Mouse (Mus musculus): Measurements from ENCODE around the gene Pon3. TPM values are rescaled to one million over a fixed set of nuclear protein-coding genes. Genes with fewer than 3 reads are reported as not detected.
"Not testable (repeated sequence)": the region's sequence is repeated elsewhere in the genome, so short reads cannot be mapped to it uniquely, and the experiment has no call there.

Pon3 gene
- total RNA-seq, 2 experiments from 2014 or later: 2.2 to 2.4 TPM

DNA sequence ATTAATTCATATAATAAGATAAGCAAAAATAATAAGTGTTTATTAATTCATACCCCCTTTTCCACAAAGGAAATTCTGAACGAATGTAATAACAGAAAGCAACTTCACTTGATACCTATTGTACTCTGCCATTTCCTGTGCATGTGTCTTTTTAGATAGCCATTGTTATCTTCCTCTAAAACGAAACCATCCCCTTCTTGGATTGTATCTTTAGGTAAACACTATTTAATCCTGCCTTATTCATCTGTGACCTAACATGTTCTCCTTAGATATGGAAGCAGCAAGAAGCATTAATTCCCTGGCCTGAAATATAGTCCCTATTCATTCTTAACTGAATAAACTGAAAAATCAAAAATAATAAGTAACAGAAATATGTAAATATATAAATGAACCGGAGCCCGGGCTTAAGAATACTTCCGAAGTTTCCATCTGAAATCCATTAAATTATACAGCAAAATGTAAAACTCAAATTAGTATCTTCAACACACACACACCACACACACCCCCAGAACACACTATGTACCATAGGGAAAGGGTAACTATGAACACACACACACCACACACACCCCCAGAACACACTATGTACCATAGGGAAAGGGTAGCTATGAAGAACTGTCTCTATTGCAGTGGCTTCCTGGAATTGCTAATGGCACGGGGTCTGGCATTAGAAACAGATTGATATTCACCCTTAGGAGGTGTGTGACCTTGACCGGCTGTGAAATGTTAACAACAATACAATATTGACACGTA, 7.3 kb upstream of the Pon3 start:
- no peak for DNase-seq (ENCODE audit: extremely low spot score in 1 of 2, low spot score in 2 of 2)
- intact Hi-C loops (cut with DNase I): no loop called here

DNA sequence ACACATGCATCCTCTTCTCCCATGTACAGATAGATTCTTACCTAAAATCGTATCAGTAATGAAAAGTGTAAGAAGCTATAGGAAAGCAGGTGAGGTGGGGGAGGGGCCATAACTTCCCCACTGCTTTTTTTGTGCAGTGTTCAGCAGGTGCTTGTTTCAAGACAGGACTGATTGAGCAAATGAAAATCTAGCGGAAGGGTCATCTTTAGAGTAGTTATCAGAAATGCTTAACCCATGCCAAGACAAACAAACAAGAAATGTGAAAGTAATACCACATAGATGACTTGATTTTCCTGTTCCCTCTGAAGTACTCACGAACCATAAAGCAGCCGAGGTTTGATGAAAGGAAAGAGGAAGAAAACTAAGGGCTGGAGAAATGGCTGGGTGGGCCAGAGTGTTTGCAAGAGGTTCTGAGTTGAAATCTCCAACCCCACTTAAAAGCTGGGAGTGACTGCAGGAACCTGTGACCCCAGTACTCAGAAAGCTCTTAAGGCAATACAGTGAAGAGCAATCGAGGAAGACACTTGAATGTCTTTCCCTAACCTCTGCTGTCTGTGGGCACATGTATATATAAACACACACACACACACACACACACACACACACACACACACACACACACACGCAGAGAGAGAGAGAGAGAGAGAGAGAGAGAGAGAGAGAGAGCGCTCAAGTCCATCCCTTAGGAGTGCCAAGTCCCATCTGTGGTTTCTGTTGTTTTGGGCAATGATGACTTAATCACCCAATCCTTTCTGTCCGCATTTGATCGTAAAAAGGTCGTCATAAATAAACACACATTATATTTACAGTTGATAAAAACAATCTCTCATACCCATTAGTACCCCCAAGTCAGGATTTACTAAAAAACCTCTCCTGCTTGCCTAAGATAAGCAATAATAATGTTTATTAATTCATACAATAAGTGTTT, 6.5 kb upstream of the Pon3 start:
- intact Hi-C loops (cut with DNase I): no loop called here
- DNase-seq (ENCODE audit: extremely low spot score in 1 of 2, low spot score in 2 of 2): no peak

DNA sequence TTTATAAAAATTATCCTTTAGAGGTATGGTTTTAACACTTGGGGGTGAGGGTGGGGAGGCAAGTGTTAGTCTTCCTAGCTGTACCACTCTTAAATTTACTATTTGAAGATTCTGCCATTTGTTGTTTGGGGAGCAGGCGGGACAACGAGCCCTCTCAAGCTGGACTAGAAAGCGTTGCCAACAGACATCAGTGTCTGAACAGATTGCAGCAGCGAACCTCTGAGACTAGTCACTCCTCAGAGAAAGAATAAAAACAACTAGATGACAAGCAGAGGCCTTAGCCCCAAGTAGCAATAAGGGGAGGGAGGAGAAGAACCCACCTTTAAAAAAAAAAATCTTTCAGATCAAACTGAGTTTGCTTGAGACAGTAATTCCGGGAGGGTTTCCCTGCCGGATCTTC, 795 bp downstream of the Pon3 start:
- intact Hi-C loops (cut with DNase I): no loop called here
- DNase-seq (ENCODE audit: extremely low spot score in 1 of 2, low spot score in 2 of 2): no peak

DNA sequence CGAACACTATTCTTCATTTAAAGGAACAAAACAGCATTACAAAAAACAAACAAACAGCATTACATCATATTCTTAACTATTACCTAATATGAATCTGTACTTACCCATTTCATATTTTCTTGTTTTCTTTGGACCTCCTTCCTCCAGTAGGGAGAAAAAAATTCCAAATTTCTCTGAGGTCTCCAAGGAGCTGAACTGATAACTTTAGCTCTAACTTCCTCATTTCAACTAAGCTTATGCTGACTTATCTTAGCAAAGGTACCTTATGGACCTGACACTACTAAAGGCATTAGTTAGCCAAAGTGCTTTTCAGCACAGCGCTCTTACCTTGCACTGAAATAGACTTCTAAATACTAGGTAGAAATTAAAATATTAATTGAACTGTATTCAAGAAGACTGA, 1.2 kb downstream of the Pon3 start:
- intact Hi-C loops (cut with DNase I): no loop called here
- DNase-seq (ENCODE audit: extremely low spot score in 1 of 2, low spot score in 2 of 2): no peak

DNA sequence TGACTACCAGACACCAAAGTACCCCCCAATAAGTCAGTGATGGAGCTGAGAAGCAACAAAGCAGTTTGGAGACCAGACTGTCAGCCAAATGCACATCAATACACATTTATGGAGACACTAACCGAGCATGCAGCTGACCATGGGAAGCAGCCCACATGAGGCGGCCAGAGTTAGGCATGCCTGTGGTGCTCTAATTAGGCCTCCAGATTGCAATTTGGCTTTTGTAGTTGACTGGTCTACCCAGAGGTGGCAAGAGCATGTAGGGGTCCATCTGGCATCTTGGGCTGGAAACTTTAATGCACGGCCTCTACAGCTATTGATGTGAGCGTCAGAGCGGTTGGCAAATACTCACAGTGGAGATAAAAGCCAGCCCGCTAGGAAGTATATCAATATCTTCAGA, 10.2 kb downstream of the Pon3 start:
- intact Hi-C loops (cut with DNase I): no loop called here
- DNase-seq (ENCODE audit: extremely low spot score in 1 of 2, low spot score in 2 of 2): no peak

DNA sequence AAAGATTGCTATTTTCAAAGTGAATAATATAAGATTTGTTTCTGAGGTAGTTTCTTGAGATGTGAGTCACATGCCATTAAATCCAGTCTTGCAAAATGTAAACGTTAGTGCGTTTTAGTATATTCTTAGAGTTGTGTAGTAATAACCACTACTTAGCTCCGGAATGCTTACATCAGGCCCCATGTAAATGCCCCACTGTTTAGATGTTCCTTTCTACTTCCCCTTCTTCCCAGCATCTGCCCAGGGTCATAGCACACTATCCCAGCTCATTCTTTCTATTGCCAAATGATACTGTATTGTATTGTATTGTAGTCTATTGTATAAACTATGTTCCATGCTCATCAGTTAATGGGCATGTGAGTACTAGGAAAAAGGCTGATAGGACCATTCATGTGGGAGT, 17.3 kb downstream of the Pon3 start:
- intact Hi-C loops (cut with DNase I): no loop called here
- no peak for DNase-seq (ENCODE audit: extremely low spot score in 1 of 2, low spot score in 2 of 2)

DNA sequence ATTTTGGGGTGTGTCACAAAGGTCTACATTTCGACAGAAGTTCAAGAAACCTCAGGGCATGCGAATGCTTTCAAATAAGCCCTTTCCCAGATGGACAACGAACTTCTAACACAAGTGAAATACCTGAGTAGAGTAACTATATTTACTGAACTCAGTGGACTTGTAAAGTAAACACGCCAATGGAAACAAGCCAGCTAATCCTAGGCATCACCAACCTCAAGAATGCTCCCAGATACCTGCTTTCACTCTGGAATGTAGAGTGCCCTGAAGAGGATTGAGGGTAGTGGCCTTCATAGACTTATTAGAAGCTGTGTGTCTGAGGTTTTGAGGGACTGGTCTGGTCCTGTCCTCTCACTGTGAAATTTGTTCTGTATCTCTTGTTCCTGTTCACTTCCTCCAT, 18.6 kb downstream of the Pon3 start:
- DNase-seq (ENCODE audit: extremely low spot score in 1 of 2, low spot score in 2 of 2): no peak
- intact Hi-C loops (cut with DNase I): no loop called here

DNA sequence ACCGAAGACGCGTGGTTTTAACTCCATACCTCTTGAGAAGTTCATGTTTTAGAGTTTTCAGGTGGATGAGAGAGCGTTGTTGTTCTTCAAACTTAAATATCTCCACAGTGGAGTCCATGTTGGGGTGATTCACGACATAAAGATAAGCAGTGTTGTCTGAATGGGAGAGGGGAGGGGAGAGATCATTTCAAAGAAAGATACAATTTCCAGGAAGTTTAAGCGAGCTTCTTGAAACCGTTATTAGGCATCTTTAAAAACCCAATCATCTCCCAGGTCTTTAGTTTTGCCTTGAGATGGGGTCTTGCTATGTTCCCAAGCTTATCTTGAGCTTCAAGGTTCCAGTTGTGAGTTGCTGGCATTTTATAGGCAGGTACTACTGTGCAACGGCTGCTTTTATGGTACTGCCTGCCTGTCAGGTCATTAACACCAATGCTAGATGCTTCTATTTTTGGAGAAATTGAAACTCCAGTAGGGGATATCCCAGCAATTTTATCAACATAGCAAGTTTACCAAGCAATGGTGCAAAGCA, 19.2 kb downstream of the Pon3 start:
- no peak for DNase-seq (ENCODE audit: extremely low spot score in 1 of 2, low spot score in 2 of 2)

DNA sequence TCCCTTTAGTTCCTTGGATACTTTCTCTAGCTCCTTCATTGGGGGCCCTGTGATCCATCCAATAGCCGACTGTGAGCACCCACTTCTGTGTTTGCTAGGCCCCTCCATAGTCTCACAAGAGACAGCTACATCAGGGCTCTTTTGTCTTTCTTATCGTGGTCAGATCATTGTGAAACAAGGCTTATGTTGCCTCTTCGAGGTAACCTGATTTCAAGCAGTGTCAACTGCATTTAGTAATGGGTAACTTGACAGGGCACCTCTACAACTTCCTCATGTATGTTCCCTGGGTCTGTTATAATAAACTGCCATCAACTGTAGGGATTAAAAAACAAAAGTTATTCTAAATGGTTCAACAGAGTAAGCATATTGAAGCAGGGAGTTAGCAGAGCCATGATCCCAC, 21.5 kb downstream of the Pon3 start:
- DNase-seq (ENCODE audit: extremely low spot score in 1 of 2, low spot score in 2 of 2): no peak
- intact Hi-C loops (cut with DNase I): no loop called here

More for the DNA sequence above, 19.2 kb downstream of the Pon3 start:
- intact Hi-C loops (cut with DNase I): no loop called here

DNA sequence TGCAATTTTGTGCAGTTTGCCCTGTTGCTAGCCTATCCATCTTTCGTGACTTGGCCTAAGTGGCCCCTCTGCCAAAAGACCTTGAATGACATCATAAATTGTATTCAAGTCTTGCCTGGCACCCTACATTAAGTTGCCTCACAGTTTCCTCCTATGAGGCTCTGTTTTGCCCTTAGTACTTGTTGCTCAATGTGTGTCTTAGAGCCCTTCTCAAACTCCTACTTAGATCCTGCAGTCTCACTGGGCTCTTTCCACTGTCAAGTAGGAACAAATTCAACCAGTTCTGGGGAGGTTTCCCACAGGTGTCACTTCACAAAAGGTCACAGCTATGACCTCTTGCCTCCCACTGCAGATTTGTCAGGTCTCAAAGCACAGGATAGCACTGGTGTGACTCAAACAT, 22.3 kb downstream of the Pon3 start:
- intact Hi-C loops (cut with DNase I): no loop called here

DNA sequence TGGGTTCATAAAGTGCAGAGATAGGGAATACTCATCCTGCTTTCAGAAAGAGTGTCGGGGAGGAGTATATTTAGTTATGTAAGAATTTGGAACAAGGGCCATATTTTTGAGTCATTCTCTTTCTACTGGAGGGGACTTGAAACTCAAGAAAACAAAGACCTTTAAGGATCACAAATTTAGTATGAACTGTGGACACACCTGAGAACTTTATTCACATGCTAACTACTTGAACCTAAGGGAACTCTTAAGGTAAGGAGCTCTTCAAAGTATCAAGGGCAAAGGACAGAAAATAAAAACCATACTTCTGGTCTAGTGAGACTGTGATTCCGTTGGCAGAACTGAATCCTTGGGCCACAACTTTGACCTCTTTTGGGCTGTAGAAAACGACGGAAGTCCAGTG, 24.1 kb downstream of the Pon3 start:
- intact Hi-C loops (cut with DNase I): no loop called here
- no peak for DNase-seq (ENCODE audit: extremely low spot score in 1 of 2, low spot score in 2 of 2)

More for the DNA sequence above, 22.3 kb downstream of the Pon3 start:
- DNase-seq (ENCODE audit: extremely low spot score in 1 of 2, low spot score in 2 of 2): no peak

DNA sequence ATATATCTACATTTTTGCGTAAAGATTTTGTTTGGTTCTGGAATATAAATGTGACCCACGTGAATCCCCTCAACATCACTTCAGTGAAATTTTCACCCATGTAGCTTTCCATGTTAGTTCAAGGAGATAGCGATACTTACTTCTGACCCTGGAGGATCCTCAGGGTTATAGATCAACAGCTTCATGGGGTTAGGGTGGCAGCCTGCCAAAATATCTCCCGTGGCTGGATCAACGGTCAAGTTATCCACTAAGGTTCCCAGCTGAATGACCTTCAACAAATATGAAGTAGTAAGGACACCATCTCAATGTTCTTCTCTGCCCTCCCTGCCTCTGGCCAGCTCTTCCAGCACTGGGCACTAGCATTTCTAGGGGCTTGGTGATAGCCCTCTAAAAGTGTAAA, 25.8 kb downstream of the Pon3 start:
- no peak for DNase-seq (ENCODE audit: extremely low spot score in 1 of 2, low spot score in 2 of 2)
- intact Hi-C loops (cut with DNase I): no loop called here

DNA sequence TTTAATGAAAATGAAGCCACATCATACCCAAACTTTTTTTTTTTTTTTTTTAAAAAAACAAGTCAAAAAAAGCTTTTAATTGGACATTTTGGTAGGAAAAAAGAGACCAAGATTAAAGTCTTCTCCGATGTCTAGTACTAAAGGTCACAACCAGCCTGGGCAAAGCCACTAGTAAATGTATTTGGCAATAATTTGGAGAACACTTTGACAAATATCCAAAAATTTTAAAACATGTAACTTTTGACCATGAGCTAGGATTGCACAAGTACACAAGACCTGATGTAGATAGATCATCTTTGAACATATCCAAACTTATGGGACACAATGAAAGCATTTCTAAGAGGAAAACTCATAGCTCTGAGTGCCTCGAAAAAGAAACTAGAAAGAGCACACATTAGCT, 32.5 kb downstream of the Pon3 start:
- DNase-seq (ENCODE audit: extremely low spot score in 1 of 2, low spot score in 2 of 2); intact Hi-C loops (cut with DNase I): not testable (repeated sequence)

DNA sequence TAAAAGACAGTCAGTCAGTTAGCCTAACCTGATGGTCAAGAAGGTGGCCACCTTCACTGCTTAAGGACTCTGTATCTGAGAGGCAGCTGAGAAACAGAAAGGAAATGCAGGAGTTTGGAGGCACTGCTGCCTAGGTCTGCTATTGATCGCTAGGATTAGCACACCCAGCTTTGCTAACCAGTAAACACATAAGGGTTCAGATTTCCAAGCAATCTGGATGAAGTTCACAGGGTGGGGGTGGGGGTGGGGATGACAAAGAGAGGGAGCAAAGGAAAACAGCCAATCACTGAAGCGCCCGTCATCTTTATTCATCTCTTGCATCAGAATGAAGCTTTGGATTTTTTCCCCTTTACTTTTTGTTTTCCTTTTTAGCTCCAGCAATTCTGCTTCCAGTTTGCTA, 34.0 kb downstream of the Pon3 start:
- intact Hi-C loops (cut with DNase I): no loop called here
- DNase-seq (ENCODE audit: extremely low spot score in 1 of 2, low spot score in 2 of 2): no peak

DNA sequence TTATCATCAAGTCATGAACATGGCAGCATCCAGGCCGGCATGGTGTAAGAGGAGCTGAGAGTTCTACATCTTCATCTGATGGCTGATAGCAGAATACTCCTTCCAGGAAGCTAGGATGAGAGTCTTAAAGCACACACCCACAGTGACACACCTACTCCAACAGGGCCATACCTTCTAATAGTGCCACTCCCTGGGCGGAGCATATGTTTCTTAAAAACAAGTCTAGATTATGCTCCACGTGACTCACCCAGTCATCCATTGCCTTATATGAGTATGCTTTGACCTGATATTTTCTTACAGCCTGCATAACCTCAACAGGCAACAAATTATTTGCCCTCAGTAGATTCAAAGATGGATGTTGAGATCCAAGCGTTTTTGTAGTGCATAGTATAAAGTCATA, 37.9 kb downstream of the Pon3 start:
- no peak for DNase-seq (ENCODE audit: extremely low spot score in 1 of 2, low spot score in 2 of 2)
- intact Hi-C loops (cut with DNase I): no loop called here

DNA sequence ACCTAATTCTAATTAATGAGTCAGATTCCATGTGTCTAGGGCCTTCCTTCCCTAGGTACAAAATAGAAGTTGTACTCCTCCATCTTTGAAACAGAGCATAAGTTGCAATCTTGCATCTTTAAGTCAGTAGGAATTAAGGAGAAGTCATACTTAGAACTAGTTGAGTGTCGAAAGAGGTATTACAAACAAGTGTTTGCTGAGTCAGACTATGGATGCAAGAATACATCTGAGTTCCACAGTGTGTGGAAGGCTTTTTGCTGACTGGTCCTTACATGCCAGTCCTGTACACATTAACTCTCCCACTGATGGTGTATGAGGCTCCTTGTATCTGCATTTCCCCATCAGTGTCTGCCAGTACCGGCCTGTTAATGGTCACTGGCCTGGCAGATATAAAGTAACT, 48.3 kb downstream of the Pon3 start:
- DNase-seq (ENCODE audit: extremely low spot score in 1 of 2, low spot score in 2 of 2): no peak
- intact Hi-C loops (cut with DNase I): no loop called here

DNA sequence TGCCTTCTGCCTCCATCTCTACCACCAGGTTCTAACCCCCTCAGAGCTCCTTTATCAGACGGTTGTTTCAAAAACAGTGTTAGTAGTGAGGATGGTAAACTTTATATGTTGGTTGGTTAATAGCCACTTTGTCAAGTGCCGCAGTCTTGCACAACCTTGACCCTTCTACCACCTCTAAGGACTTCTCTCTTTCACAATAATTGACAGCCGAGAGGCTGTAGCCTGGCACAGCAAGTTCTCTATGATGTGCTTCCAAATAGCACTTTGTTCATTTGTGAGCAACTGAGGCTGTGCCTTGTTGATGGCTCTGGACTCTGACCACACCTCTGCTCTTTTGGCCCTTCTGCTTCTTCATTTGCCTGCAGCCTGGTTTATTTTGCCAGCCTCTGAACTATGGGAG, 56.2 kb downstream of the Pon3 start:
- no peak for DNase-seq (ENCODE audit: extremely low spot score in 1 of 2, low spot score in 2 of 2)
- intact Hi-C loops (cut with DNase I): no loop called here

DNA sequence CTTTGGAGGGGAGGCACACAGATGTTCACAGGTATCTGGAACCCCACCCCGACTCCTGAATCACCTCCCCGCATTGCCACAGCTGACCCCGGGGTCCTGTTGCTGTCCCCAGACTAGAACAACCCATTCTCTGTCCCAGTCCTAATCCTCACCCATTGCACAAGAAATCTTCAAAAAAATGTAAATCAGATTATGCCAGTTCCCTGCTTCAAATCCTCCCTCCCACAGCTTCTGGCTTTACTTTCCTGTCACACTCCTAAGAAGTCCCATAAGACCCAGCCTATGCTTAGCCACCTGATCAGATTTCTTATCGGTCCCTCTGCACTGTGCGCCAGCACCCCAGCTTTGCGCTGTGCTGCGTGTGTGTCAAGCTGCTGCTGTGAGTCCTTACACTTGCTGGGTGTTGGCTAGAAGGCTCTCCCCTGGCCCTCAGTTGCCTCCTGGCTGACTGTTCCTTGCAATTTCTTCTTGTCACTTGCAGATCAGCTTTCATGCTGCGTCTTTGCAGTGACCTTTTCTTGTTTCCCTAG, 56.6 kb downstream of the Pon3 start:
- DNase-seq (ENCODE audit: extremely low spot score in 1 of 2, low spot score in 2 of 2): no peak
- intact Hi-C loops (cut with DNase I): no loop called here

DNA sequence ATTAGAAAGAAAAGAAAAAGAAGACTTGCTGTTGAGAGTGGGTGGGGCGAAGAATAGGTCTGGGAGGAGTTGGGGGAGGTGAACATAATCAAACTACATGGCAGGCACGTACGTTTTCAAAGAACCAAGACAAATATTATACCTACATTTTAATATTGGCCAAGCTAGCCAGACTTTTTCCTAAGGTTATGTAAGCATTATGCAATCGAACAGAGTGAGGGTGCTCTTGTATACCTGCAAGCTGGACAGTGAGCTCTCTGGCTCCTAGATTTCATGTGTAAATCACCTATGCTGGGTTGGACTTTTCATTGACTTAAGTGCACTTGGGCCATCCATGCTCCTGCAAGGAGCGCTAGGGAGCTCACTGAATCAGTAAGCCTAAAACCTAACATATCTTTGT, 57.5 kb downstream of the Pon3 start:
- intact Hi-C loops (cut with DNase I): no loop called here

DNA sequence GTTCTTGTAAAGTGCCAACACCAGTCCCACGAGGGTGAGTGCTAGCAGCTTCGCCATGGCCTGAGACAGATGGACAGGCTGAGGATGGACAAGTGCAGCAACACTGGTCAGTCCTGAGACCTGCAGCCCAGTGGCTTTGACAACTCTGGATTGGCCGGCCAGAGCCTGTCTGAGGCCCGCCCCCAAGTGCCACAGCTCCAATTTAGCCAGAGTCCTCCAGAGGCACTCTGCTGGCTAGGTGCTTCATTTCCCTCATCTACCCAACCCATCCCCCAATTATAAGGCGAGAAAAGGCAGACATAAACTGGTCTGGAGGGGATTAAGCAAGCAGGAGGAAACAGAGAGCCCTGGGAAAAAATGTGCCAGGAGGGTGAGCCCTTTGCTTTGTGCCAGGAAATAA, 62.4 kb downstream of the Pon3 start, which contains the start of gene Pon1:
TSS of gene Pon1 (minus strand) at position 254 of the 400 bp plus-strand sequence.
- no peak for DNase-seq (ENCODE audit: extremely low spot score in 1 of 2, low spot score in 2 of 2)
- intact Hi-C loops (cut with DNase I): no loop called here

More for the DNA sequence above, 57.5 kb downstream of the Pon3 start:
- DNase-seq (ENCODE audit: extremely low spot score in 1 of 2, low spot score in 2 of 2): no peak
